Mouse (Mus musculus) CH12.LX (cell line): ENCODE measurements at regions not wholly inside any gene's neighbourhood (a gene's known extent, or its start where the extent isn't known, plus 50 kb on each side); places are given as distances from the start of the nearest gene placed in this dataset.

Experiments
- DNase-seq: peaks from one replicate; pipeline ENCODE4 v3.0.0-alpha.2; 2013; ENCODE audit errors: extremely low read depth
- H3K27ac ChIP-seq: 2 replicates; pipeline ENCODE4 v1.5.1; 2012; ENCODE audit warnings: low read depth, mild to moderate bottlenecking, control low read depth, moderate library complexity; ENCODE audit not compliant: insufficient read depth
- H3K27me3 ChIP-seq: replicated peaks from 2 replicates; pipeline ENCODE3; 2012; ENCODE audit warnings: inconsistent platforms
- H3K36me3 ChIP-seq, 2 experiments: replicated peaks in 1 of 2; 2 replicates each; pipeline versions ENCODE3 to v1.6.1; 2012; ENCODE audit warnings: inconsistent platforms in 1 of 2, low read length in 1 of 2, mild to moderate bottlenecking in 1 of 2, mixed read lengths in 1 of 2, moderate library complexity in 1 of 2; ENCODE audit not compliant: control insufficient read depth in 1 of 2, insufficient read depth in 1 of 2
- H3K4me1 ChIP-seq, 2 experiments: 2 replicates each; pipeline ENCODE4 v1.6.1; 2012; ENCODE audit warnings: inconsistent platforms in 1 of 2, moderate library complexity in 1 of 2; ENCODE audit not compliant: insufficient read depth in 2 of 2, control insufficient read depth in 1 of 2
- H3K4me2 ChIP-seq: 2 replicates; pipeline ENCODE4 v1.6.1; 2012; ENCODE audit warnings: low read depth, mild to moderate bottlenecking, control low read depth; ENCODE audit not compliant: poor library complexity, insufficient read depth, severe bottlenecking
- H3K4me3 ChIP-seq, 3 experiments: fragments of 150-350 bp in 1 of 3; sonication (generic) in 1 of 3; replicated peaks in 1 of 3; 2 replicates each; pipeline versions ENCODE3 to v1.5.1; 2011 to 2012; ENCODE audit warnings: low read depth in 2 of 3, low read length in 2 of 3, mild to moderate bottlenecking in 2 of 3, moderate library complexity in 2 of 3, control low read depth in 1 of 3, improper control_type of control experiment in 1 of 3, inconsistent platforms in 1 of 3, mixed read lengths in 1 of 3; ENCODE audit not compliant: poor library complexity in 1 of 3
- H3K79me2 ChIP-seq: replicated peaks from 2 replicates; pipeline ENCODE4 v1.6.1; 2012; ENCODE audit warnings: mild to moderate bottlenecking, moderate library complexity; ENCODE audit not compliant: control insufficient read depth, poor library complexity, insufficient read depth, severe bottlenecking; ENCODE audit errors: extremely low read depth
- H3K9ac ChIP-seq: 2 replicates; pipeline ENCODE4 v1.6.1; 2012; ENCODE audit warnings: low read depth, mild to moderate bottlenecking, control low read depth, moderate library complexity; ENCODE audit not compliant: insufficient read depth
- H3K9me3 ChIP-seq: replicated peaks from 2 replicates; pipeline ENCODE3; 2012; ENCODE audit warnings: low read length, inconsistent platforms, mixed read lengths
- CHD1 ChIP-seq: IDR thresholded peaks from 2 replicates; pipeline ENCODE4 v1.6.1; 2012; ENCODE audit warnings: low read depth, low read length, improper control_type of control experiment, inconsistent platforms
- CTCF ChIP-seq, 2 experiments: IDR thresholded peaks in 1 of 2; conservative IDR thresholded peaks in 1 of 2; 2 replicates each; pipeline ENCODE4 v1.5.1; 2011 to 2012; ENCODE audit warnings: low read depth in 2 of 2, low read length in 2 of 2, improper control_type of control experiment in 1 of 2, inconsistent platforms in 1 of 2, mild to moderate bottlenecking in 1 of 2, moderate library complexity in 1 of 2
- ELF1 ChIP-seq: IDR thresholded peaks from 2 replicates; pipeline ENCODE4 v1.6.1; 2014; ENCODE audit warnings: low read depth, mild to moderate bottlenecking, inconsistent platforms, low read length, improper control_type of control experiment
- EP300 ChIP-seq: IDR thresholded peaks from 2 replicates; pipeline ENCODE4 v1.6.1; 2011; ENCODE audit warnings: low read length, improper control_type of control experiment
- GABPA ChIP-seq: IDR thresholded peaks from 2 replicates; pipeline ENCODE4 v1.6.1; 2012; ENCODE audit warnings: low read depth, low read length, improper control_type of control experiment, inconsistent platforms; ENCODE audit not compliant: insufficient replicate concordance
- HCFC1 ChIP-seq: IDR thresholded peaks from 2 replicates; pipeline ENCODE4 v1.6.1; 2012; ENCODE audit warnings: low read depth, mild to moderate bottlenecking, inconsistent platforms, low read length, improper control_type of control experiment
- IRF4 ChIP-seq: IDR thresholded peaks from 2 replicates; pipeline ENCODE4 v1.6.1; 2014; ENCODE audit warnings: low read depth, mild to moderate bottlenecking, inconsistent platforms, low read length, improper control_type of control experiment
- JUN ChIP-seq: IDR thresholded peaks from 2 replicates; pipeline ENCODE4 v1.6.1; 2011; ENCODE audit warnings: low read depth, mild to moderate bottlenecking, low read length, improper control_type of control experiment, moderate library complexity; ENCODE audit not compliant: insufficient read depth
- JUND ChIP-seq: conservative IDR thresholded peaks from 2 replicates; pipeline ENCODE4 v1.6.1; 2011; ENCODE audit warnings: low read depth, low read length, improper control_type of control experiment
- KAT2A ChIP-seq: IDR thresholded peaks from 2 replicates; pipeline ENCODE4 v1.6.1; 2012; ENCODE audit warnings: low read length, improper control_type of control experiment, inconsistent platforms; ENCODE audit not compliant: insufficient replicate concordance
- MEF2A ChIP-seq: IDR thresholded peaks from 2 replicates; pipeline ENCODE4 v1.6.1; 2014; ENCODE audit warnings: low read depth, mild to moderate bottlenecking, inconsistent platforms, low read length, improper control_type of control experiment, borderline replicate concordance
- NELFE ChIP-seq: IDR thresholded peaks from 2 replicates; pipeline ENCODE4 v1.6.1; 2011; ENCODE audit warnings: low read depth, low read length, improper control_type of control experiment
- NRF1 ChIP-seq: IDR thresholded peaks from 2 replicates; pipeline ENCODE4 v1.6.1; 2014; ENCODE audit warnings: low read depth, mild to moderate bottlenecking, inconsistent platforms, low read length, improper control_type of control experiment, moderate library complexity
- POLR2A ChIP-seq: IDR thresholded peaks from 2 replicates; pipeline ENCODE4 v1.6.1; 2011; ENCODE audit warnings: low read depth, mild to moderate bottlenecking, improper control_type of control experiment, low read length
- RCOR1 ChIP-seq: conservative IDR thresholded peaks from 2 replicates; pipeline ENCODE4 v1.6.1; 2012; ENCODE audit warnings: low read depth, mild to moderate bottlenecking, inconsistent platforms, low read length, improper control_type of control experiment
- SMC3 ChIP-seq: IDR thresholded peaks from 2 replicates; pipeline ENCODE4 v1.6.1; 2011; ENCODE audit warnings: low read depth, low read length, improper control_type of control experiment
- UBTF ChIP-seq: IDR thresholded peaks from 2 replicates; pipeline ENCODE4 v1.6.1; 2012; ENCODE audit warnings: low read depth, mild to moderate bottlenecking, inconsistent platforms, low read length, improper control_type of control experiment, moderate library complexity
- ZKSCAN1 ChIP-seq: IDR thresholded peaks from 2 replicates; pipeline ENCODE4 v1.6.1; 2012; ENCODE audit warnings: low read depth, inconsistent platforms, low read length, improper control_type of control experiment, borderline replicate concordance
- ZMIZ1 ChIP-seq: IDR thresholded peaks from 2 replicates; pipeline ENCODE4 v1.6.1; 2012; ENCODE audit warnings: low read depth, mild to moderate bottlenecking, inconsistent platforms, low read length, improper control_type of control experiment
- ZNF384 ChIP-seq: IDR thresholded peaks from 2 replicates; pipeline ENCODE4 v1.6.1; 2012; ENCODE audit warnings: low read depth, low read length, improper control_type of control experiment, inconsistent platforms
- dilution Hi-C: fragments of 300-500 bp; cut with MboI; formaldehyde crosslinking; loops from 2 replicates; pipeline ENCODE4 v1.14.3; 2020; ENCODE audit warnings: low sequenced_read_pairs; ENCODE audit not compliant: extremely low pct_unique_long_range_greater_than_20kb, extremely low pct_ligation_motif_present
- in situ Hi-C: fragments of 300-500 bp; cut with MboI; formaldehyde crosslinking; loops from 3 replicates; pipeline ENCODE4 v1.14.3; 2019; ENCODE audit warnings: low sequenced_read_pairs, low pct_ligation_motif_present, low pct_unique_long_range_greater_than_20kb, mixed read lengths

DNA sequence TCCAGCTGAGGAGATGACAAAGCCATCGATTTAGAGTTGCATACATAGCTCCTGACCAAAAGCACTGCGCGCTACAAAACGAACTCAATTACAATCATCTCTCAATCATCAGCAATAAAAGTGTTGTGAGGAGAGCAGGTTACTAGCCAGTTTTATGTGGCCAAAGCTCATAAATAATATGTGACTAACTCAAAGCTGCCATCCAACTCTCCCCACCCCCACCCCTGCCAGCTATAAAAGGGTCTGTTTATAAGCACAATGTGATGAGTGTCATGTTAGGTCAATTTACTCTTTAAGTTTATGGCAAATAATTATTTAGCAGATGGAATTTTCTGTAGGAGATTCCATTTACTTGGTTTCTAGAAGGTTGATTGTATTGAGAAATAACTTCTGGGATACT is 265.4 kb downstream of the Ttll7 start:
- no peak for DNase-seq
- H3K4me2 ChIP-seq: no peak overlapping the region
- dilution Hi-C loops: no loop called here
- H3K9ac ChIP-seq: no peak overlapping the region
- no peak overlapping the region for H3K4me3 ChIP-seq
- no peak overlapping the region for H3K27ac ChIP-seq
- H3K9me3 ChIP-seq: no peaks in the 10 kb centered on the region
- no peaks in the 10 kb centered on the region for H3K36me3 ChIP-seq
- in situ Hi-C loops: no loop called here
- H3K4me1 ChIP-seq: no peaks in the 10 kb centered on the region
- H3K79me2 ChIP-seq: no peaks in the 10 kb centered on the region
- H3K27me3 ChIP-seq: no peaks in the 10 kb centered on the region
- TF ChIP-seq ZNF384 (no peak), POLR2A (no peak), KAT2A (no peak), RCOR1 (no peak), HCFC1 (no peak), CTCF (conservative IDR thresholded peaks at IDR 0.05 in 1 of 2, IDR thresholded peaks at IDR 0.05 in 1 of 2; ENCODE audit: low read depth in 2 of 2, low read length in 2 of 2) (no peak), MEF2A (no peak), ZKSCAN1 (no peak), SMC3 (no peak), EP300 (no peak), NRF1 (no peak), JUN (no peak), ELF1 (no peak), ZMIZ1 (no peak), CHD1 (no peak)

DNA sequence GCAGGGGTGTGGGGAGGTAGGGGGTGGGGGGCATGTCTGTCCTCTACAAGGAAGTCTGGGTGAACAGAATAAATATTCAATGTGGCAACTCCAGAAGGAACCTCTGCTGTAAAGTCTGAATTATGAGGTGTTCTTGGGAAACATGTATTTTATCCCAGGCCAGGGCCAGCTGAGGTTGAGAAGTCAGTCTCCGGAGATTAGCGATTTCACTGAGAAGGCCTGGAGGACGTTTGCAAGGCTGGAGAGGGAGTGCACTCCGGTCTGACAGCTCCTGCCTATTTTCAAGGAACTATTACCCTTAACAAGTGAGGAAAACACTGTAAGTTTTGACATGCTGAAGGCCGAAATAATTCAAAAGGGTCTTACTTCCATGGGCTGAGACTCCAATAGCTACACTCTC is 265.9 kb downstream of the Ttll7 start:
- dilution Hi-C loops: no loop called here

More for the DNA sequence above, 265.9 kb downstream of the Ttll7 start:
- Histone ChIP-seq H3K27ac (no peak overlapping the region), H3K9ac (no peak overlapping the region), H3K4me1 (no peaks in the 10 kb centered on the region), H3K4me2 (no peak overlapping the region), H3K9me3 (no peaks in the 10 kb centered on the region), H3K27me3 (no peaks in the 10 kb centered on the region), H3K4me3 (no peak overlapping the region), H3K79me2 (no peaks in the 10 kb centered on the region), H3K36me3 (no peaks in the 10 kb centered on the region)
- TF ChIP-seq NELFE (no peak), JUND (no peak), GABPA (no peak), UBTF (no peak), RCOR1 (no peak), POLR2A (no peak), IRF4 (no peak), SMC3 (no peak), MEF2A (no peak), NRF1 (no peak), CHD1 (no peak)
- in situ Hi-C loops: no loop called here
- no peak for DNase-seq
